Mouse (Mus musculus) MEL (cell line): ENCODE results near the gene Mecom. TPM values are rescaled to one million over a fixed set of nuclear protein-coding genes. Genes with fewer than 3 reads are reported as not detected.

Source experiments
- DNase-seq: peaks from one replicate; pipeline ENCODE4 v3.0.0; 2011; ENCODE audit warnings: low read depth, low spot score
- H3K27ac ChIP-seq: 2 replicates; pipeline ENCODE4 v1.5.1; 2012; ENCODE audit warnings: low read depth, mild to moderate bottlenecking, control low read depth, low read length, moderate library complexity; ENCODE audit not compliant: control insufficient read depth
- H3K27me3 ChIP-seq, 2 experiments: fragments of 150-350 bp in 1 of 2; sonication (generic) in 1 of 2; 2 replicates each; pipeline ENCODE4 v1.6.1; 2012; ENCODE audit warnings: low read length in 2 of 2, mild to moderate bottlenecking in 2 of 2, improper control_type of control experiment in 1 of 2, moderate library complexity in 1 of 2; ENCODE audit not compliant: insufficient read depth in 2 of 2, control insufficient read depth in 1 of 2
- H3K36me3 ChIP-seq, 2 experiments: 2 replicates each; pipeline ENCODE4 v1.6.1; 2012 to 2014; ENCODE audit warnings: low read length in 2 of 2, improper control_type of control experiment in 1 of 2, inconsistent platforms in 1 of 2, mild to moderate bottlenecking in 1 of 2; ENCODE audit not compliant: insufficient read depth in 2 of 2, control insufficient read depth in 1 of 2
- H3K4me1 ChIP-seq, 2 experiments: fragments of 150-350 bp in 1 of 2; sonication (generic) in 1 of 2; 2 replicates each; pipeline ENCODE4 v1.6.1; 2012; ENCODE audit warnings: low read length in 2 of 2, improper control_type of control experiment in 1 of 2, mild to moderate bottlenecking in 1 of 2; ENCODE audit not compliant: insufficient read depth in 2 of 2, control insufficient read depth in 1 of 2
- H3K4me3 ChIP-seq, 2 experiments: fragments of 150-350 bp in 1 of 2; sonication (generic) in 1 of 2; 2 replicates each; pipeline ENCODE4 v1.5.1; 2012; ENCODE audit warnings: low read depth in 2 of 2, low read length in 2 of 2, mild to moderate bottlenecking in 2 of 2, moderate library complexity in 2 of 2, control low read depth in 1 of 2, improper control_type of control experiment in 1 of 2; ENCODE audit not compliant: control insufficient read depth in 1 of 2, insufficient read depth in 1 of 2
- H3K79me2 ChIP-seq: 2 replicates; pipeline ENCODE4 v1.6.1; 2012; ENCODE audit warnings: mild to moderate bottlenecking, low read length, moderate library complexity; ENCODE audit not compliant: control insufficient read depth, poor library complexity, insufficient read depth
- H3K9ac ChIP-seq: 2 replicates; pipeline ENCODE4 v1.6.1; 2012; ENCODE audit warnings: low read depth, mild to moderate bottlenecking, control low read depth, low read length, moderate library complexity; ENCODE audit not compliant: control insufficient read depth, poor library complexity, severe bottlenecking
- H3K9me3 ChIP-seq: fragments of 150-350 bp; sonication (generic); replicated peaks from 2 replicates; pipeline ENCODE4 v1.6.1; 2012; ENCODE audit warnings: mild to moderate bottlenecking, low read length, improper control_type of control experiment, moderate library complexity; ENCODE audit not compliant: insufficient read depth
- CHD1 ChIP-seq: IDR thresholded peaks from 2 replicates; pipeline ENCODE4 v1.6.1; 2012; ENCODE audit warnings: low read depth, mild to moderate bottlenecking, inconsistent platforms, low read length, improper control_type of control experiment
- CHD2 ChIP-seq: IDR thresholded peaks from 2 replicates; pipeline ENCODE4 v1.6.1; 2011; ENCODE audit warnings: low read length, improper control_type of control experiment
- EP300 ChIP-seq, 2 experiments: IDR thresholded peaks; 2 replicates each; pipeline ENCODE4 v1.6.1; 2011; ENCODE audit warnings: improper control_type of control experiment in 2 of 2, low read length in 2 of 2, low read depth in 1 of 2, mild to moderate bottlenecking in 1 of 2
- ETS1 ChIP-seq: IDR thresholded peaks from 2 replicates; pipeline ENCODE4 v1.6.1; 2012; ENCODE audit warnings: low read depth, mild to moderate bottlenecking, inconsistent platforms, low read length, improper control_type of control experiment, moderate library complexity
- GABPA ChIP-seq: IDR thresholded peaks from 2 replicates; pipeline ENCODE4 v1.6.1; 2012; ENCODE audit warnings: low read depth, mild to moderate bottlenecking, inconsistent platforms, low read length, improper control_type of control experiment, moderate library complexity
- GATA1 ChIP-seq: IDR thresholded peaks from 2 replicates; pipeline ENCODE4 v1.6.1; 2011; ENCODE audit warnings: low read depth, low read length, improper control_type of control experiment
- HCFC1 ChIP-seq: IDR thresholded peaks from 2 replicates; pipeline ENCODE4 v1.6.1; 2012; ENCODE audit warnings: low read depth, mild to moderate bottlenecking, inconsistent platforms, low read length, improper control_type of control experiment, moderate library complexity
- JUND ChIP-seq: IDR thresholded peaks from 2 replicates; pipeline ENCODE4 v1.6.1; 2011; ENCODE audit warnings: low read depth, mild to moderate bottlenecking, improper control_type of control experiment, low read length
- MEF2A ChIP-seq: IDR thresholded peaks from 2 replicates; pipeline ENCODE4 v1.6.1; 2014; ENCODE audit warnings: low read depth, mild to moderate bottlenecking, inconsistent platforms, low read length, improper control_type of control experiment; ENCODE audit not compliant: poor library complexity, insufficient replicate concordance, severe bottlenecking; ENCODE audit errors: extremely low read depth
- MYB ChIP-seq: IDR thresholded peaks from 2 replicates; pipeline ENCODE4 v1.6.1; 2011; ENCODE audit warnings: mild to moderate bottlenecking, low read depth, low read length, improper control_type of control experiment
- MYC ChIP-seq: IDR thresholded peaks from 2 replicates; pipeline ENCODE4 v1.6.1; 2011; ENCODE audit warnings: low read depth, mild to moderate bottlenecking, low read length, improper control_type of control experiment, moderate library complexity
- POLR2AphosphoS5 ChIP-seq: IDR thresholded peaks from 2 replicates; pipeline ENCODE4 v1.6.1; 2012; ENCODE audit warnings: low read depth, borderline replicate concordance, mild to moderate bottlenecking, inconsistent platforms, low read length, moderate library complexity, mixed read lengths
- SIN3A ChIP-seq: IDR thresholded peaks from 2 replicates; pipeline ENCODE4 v1.6.1; 2012; ENCODE audit warnings: low read length, improper control_type of control experiment, inconsistent platforms
- SMC3 ChIP-seq: IDR thresholded peaks from 2 replicates; pipeline ENCODE4 v1.6.1; 2011; ENCODE audit warnings: low read depth, low read length, improper control_type of control experiment
- TAL1 ChIP-seq: IDR thresholded peaks from 2 replicates; pipeline ENCODE4 v1.6.1; 2012; ENCODE audit warnings: mild to moderate bottlenecking, inconsistent platforms, low read length, moderate library complexity, mixed read lengths
- TBP ChIP-seq: IDR thresholded peaks from 2 replicates; pipeline ENCODE4 v1.8.0; 2011; ENCODE audit warnings: low read depth, low read length, improper control_type of control experiment
- TCF12 ChIP-seq: IDR thresholded peaks from 2 replicates; pipeline ENCODE4 v1.6.1; 2014; ENCODE audit warnings: low read depth, mild to moderate bottlenecking, inconsistent platforms, low read length, improper control_type of control experiment, moderate library complexity
- USF2 ChIP-seq, 2 experiments: IDR thresholded peaks; 2 replicates each; pipeline ENCODE4 v1.6.1; 2011 to 2012; ENCODE audit warnings: improper control_type of control experiment in 2 of 2, low read length in 2 of 2, borderline replicate concordance in 1 of 2, inconsistent platforms in 1 of 2, low read depth in 1 of 2, mild to moderate bottlenecking in 1 of 2; ENCODE audit not compliant: insufficient read depth in 1 of 2
- ZC3H11A ChIP-seq: IDR thresholded peaks from 2 replicates; pipeline ENCODE4 v1.6.1; 2012; ENCODE audit warnings: low read depth, mild to moderate bottlenecking, inconsistent platforms, low read length, improper control_type of control experiment
- ZKSCAN1 ChIP-seq: IDR thresholded peaks from 2 replicates; pipeline ENCODE4 v1.6.1; 2012; ENCODE audit warnings: low read depth, mild to moderate bottlenecking, inconsistent platforms, low read length, improper control_type of control experiment, moderate library complexity
- ZMIZ1 ChIP-seq: IDR thresholded peaks from 2 replicates; pipeline ENCODE4 v1.6.1; 2012; ENCODE audit warnings: low read depth, mild to moderate bottlenecking, inconsistent platforms, low read length, improper control_type of control experiment, moderate library complexity
- ZNF384 ChIP-seq: IDR thresholded peaks from 2 replicates; pipeline ENCODE4 v1.6.1; 2012; ENCODE audit warnings: low read depth, mild to moderate bottlenecking, inconsistent platforms, low read length, improper control_type of control experiment
- polyA plus RNA-seq, 2 experiments: library from polyadenylated mRNA; stranded (reverse) in 1 of 2; unstranded in 1 of 2; fragments of >175 nt in 1 of 2; fragments of >200 nt in 1 of 2; gene quantifications; 2 replicates each; pipeline versions ENCODE4 v1.2.1 to v1.2.4; 2012; ENCODE audit warnings: low replicate concordance in 2 of 2, low read depth in 1 of 2; ENCODE audit not compliant: insufficient read length in 2 of 2, insufficient read depth in 1 of 2, missing spikeins in 1 of 2
- total RNA-seq: library from RNA; depleted of rRNA; stranded (reverse); fragments of 300-350 nt; gene quantifications from 2 replicates; pipeline ENCODE4 v1.2.3, GENCODE M21; 2012

The Mecom gene
- total and polyA plus RNA-seq, 3 experiments: 0.04 TPM; not detected in 2

DNA sequence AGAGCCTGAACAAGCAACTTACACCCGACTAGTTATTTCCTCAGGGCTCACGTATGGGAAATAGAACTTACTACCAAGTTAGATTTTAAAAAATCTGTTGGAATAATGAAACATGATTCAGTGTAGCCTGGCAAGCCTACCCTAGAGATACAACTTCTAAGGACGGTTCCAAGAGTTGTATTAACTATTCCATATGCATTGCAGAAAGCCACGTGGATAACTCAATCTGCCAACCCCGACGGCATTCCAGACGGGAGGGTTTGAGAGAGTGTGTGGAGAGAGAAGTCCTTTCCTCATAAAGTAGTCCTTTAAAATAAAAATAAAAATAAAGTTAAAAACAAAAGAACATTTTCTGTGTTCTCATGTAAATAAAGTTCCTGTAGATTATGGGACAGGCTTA, 393.4 kb downstream of the Mecom start:
- no peak overlapping the region for H3K4me3 ChIP-seq
- H3K27me3 ChIP-seq: no peaks in the 10 kb centered on the region
- H3K79me2 ChIP-seq: no peaks in the 10 kb centered on the region
- H3K36me3 ChIP-seq: no peaks in the 10 kb centered on the region
- no peak overlapping the region for H3K9ac ChIP-seq
- no peak for DNase-seq
- H3K27ac ChIP-seq: no peak overlapping the region
- no peaks in the 10 kb centered on the region for H3K4me1 ChIP-seq
- TF ChIP-seq MEF2A (no peak), ZKSCAN1 (no peak), ETS1 (no peak), JUND (no peak), SIN3A (no peak), CHD2 (no peak), ZNF384 (no peak), MYB (no peak), USF2 (IDR thresholded peaks at IDR 0.05; ENCODE audit: borderline replicate concordance in 1 of 2, insufficient read depth in 1 of 2, low read depth in 1 of 2, low read length in 2 of 2) (no peak), GATA1 (no peak), CHD1 (no peak), SMC3 (no peak), EP300 (IDR thresholded peaks at IDR 0.05; ENCODE audit: low read depth in 1 of 2, low read length in 2 of 2) (no peak), GABPA (no peak), ZMIZ1 (no peak), TAL1 (no peak), TBP (no peak), POLR2AphosphoS5 (no peak)
- no peaks in the 10 kb centered on the region for H3K9me3 ChIP-seq

DNA sequence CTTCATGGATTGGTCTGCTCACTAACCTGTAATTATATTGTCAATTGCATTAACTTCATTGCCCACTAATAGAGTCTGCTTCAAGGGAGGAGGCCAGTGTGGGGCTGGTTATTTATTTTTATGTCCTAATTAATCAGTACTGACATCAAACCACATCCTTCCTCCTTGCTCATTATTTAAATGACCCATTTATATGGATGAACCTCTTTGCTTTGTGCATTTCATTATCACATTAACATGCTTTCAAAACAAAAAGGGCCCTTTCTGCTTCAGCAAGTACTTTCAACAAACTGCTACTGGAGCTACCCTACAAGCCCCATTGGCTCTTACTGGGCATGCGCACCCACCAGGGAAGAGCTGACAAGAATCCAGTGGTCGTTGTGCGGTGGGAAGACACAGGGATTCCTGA, 393.9 kb downstream of the Mecom start:
- Histone ChIP-seq H3K79me2 (no peaks in the 10 kb centered on the region), H3K4me3 (no peak overlapping the region), H3K27ac (no peak overlapping the region), H3K36me3 (no peaks in the 10 kb centered on the region), H3K27me3 (no peaks in the 10 kb centered on the region), H3K9me3 (no peaks in the 10 kb centered on the region), H3K9ac (no peak overlapping the region), H3K4me1 (no peaks in the 10 kb centered on the region)
- no peak for DNase-seq
- TF ChIP-seq ZC3H11A (no peak), TCF12 (no peak), HCFC1 (no peak), EP300 (IDR thresholded peaks at IDR 0.05; ENCODE audit: low read depth in 1 of 2, low read length in 2 of 2) (no peak), TBP (no peak), TAL1 (no peak), MYC (no peak)
